Mouse (Mus musculus) neural tube, embryonic 10.5 days (tissue): ENCODE data around the gene Vps26a.

Experiments
- DNase-seq: peaks from one replicate; pipeline ENCODE4 v3.0.0-alpha.2; 2017; ENCODE audit warnings: low spot score; ENCODE audit errors: extremely low spot score

The Vps26a gene

GRCm38 (mm10) chr10:62419422-62419821 is 67.2 kb downstream of the Vps26a start:
- DNase-seq, result no peak

GRCm38 (mm10) chr10:62418831-62419356 is 67.7 kb downstream of the Vps26a start:
- DNase-seq, result no peak

- no peak for DNase-seq
These were observed 73.0 kb downstream of the Vps26a start for GRCm38 (mm10) chr10:62413606-62413982.

- DNase-seq, result no peak
These were observed 73.5 kb downstream of the Vps26a start for GRCm38 (mm10) chr10:62412906-62413605.

GRCm38 (mm10) chr10:62411431-62412410 is 74.9 kb downstream of the Vps26a start:
- no peak for DNase-seq

GRCm38 (mm10) chr10:62410943-62411342 is 75.7 kb downstream of the Vps26a start:
- peak; percentile 65 for DNase-seq
